Mouse (Mus musculus) mouse embryonic stem cell (cell line): ENCODE results near the gene Serhl.

Source experiments
- in situ Hi-C, 2 experiments: fragments of 300-500 bp; cut with MboI; formaldehyde crosslinking; loops; 1 replicate in 1 of 2; 3 replicates in 1 of 2; pipeline ENCODE4 v1.14.3; 2019 to 2020; ENCODE audit warnings: low sequenced_read_pairs in 2 of 2, low pct_unique_long_range_greater_than_20kb in 1 of 2, mixed read lengths in 1 of 2; ENCODE audit not compliant: unreplicated experiment in 1 of 2

Serhl gene

DNA sequence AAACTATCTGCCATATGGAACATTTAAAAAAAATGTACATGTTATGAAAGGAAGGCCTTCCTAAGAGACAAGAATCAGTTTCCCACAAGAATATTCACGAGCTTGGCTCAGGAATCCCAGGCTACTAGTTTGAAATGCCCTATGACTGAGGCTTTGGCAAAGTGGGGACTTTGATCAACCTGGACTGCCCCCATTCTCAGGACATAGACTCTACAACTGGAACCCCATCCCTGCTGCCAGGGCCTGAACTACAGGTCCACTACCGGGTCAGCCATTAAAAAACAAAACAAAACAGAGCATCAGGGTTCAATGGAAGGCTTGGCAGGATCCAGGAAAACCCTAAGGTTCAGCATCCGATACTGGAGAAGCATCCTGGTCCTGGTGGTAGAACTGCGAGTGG lies 61.4 kb downstream of the Serhl start:
- in situ Hi-C loops, result loop anchor here (10.0 kb wide), 2 partner anchors 54 to 184 kb away; no protein-coding TSS in a partner anchor

DNA sequence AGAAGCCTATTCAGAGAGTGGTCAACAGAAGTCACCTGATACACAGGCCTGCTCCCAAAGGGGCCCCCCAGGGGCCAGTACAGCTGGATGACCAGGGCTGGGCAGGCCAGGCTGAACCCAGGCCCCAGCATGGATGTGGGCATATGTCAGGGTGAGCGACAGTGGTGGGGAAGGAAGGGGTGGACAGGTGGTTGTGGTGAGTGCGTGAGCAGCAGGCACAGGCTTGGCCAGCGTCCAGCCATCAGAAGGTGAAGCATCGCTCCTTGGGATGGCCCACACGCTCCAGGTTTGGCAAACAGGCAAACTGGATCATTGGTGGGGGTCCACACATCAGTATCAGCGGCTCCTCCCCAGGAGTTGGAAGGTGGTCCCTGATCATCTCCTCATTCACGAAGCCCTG lies 65.0 kb downstream of the Serhl start:
- in situ Hi-C loops, result loop anchor here (10.0 kb wide), 2 partner anchors 50 to 180 kb away; no protein-coding TSS in a partner anchor

DNA sequence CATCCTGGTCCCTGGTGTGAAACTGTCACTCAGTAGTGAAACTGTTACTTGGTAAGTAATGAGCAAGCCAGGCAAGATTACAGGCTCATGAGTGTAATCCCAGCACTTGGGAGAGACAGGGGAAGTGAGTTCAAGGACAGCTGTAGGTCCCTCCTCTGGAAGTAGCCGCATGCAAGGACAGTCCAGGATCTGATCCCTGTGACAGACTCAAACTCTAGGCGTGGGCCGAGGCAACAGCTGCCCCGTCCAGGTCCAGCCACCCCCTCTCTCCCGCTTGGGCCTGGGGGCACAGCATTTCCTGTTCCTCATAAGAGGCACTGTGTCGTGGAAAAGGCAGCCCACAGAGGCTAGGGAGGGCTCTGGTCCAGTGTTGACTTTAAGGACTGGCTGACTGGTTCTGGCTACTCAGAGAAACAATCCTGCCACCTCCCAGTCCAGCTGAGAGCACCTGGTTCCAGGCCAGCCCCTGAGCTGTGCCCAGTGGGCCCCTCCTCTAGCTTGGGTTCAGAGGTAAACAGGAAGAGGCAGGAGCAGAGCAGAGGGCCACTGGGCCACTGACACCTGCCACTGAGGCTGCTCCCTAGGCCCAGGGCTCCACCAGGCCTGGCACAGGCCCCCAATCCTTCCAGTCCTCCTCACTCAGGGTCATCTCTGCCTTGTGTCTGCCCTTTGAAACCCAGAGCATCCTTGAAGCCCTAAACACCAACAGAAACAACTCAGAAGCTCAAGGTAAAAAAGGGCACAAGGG lies 66.5 kb downstream of the Serhl start:
- in situ Hi-C loops, result loop anchor here (10.0 kb wide), 2 partner anchors 49 to 179 kb away; no protein-coding TSS in a partner anchor

DNA sequence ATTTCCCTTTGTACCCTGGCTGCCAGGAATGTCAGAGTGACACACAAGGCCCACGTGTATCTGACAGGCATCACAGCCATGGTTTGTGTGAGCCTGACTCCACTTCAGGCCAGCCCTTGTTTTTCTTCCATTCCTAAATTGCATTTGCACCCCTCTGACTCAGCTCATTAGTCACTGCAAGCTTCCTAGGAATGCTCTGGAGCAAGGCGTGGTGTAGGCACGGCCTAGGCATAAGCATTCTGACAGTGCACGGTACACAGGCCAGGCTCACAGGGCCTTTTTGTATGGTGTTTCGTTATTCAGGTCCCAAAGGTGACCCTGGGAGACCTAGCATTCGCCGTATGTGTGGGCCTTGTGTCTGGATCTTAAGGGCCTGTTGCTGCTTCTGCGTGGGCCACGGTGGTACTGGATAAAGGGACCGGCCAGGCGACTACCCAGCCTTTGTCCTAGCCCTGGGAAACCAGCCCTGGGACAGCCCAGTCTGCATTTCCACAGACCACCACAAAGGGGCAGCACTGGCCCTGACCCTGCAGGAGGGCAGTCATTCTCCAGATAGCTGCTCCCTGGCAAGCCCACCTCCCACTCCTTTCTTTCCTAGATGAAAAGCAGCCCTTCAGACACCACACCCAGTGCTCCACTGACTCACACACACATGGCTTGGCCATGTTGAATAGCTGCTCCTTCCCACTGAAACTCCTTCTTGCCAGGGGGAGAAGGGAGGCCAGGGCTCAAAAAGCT lies 67.8 kb downstream of the Serhl start:
- in situ Hi-C loops, result loop anchor here (10.0 kb wide), 2 partner anchors 48 to 178 kb away; no protein-coding TSS in a partner anchor

DNA sequence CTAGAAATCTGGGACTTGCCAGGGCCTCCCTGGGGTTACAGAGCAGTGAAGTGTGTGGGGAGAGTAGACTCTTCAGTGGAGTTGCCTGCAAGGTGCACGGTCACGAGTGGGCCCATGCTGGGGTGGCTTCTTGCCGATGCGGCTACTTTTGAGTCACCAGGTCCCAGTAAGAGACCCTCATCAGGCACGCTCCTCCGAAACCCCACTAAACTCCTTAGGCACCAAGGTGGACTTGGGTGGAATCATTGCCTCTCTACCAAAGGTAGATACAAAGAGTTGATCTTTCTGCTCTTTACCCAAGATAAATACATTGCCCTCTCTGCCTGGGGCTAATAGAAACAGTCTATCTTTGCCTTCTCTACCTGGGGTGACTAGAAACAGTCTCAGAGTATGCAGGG lies 68.4 kb downstream of the Serhl start:
- in situ Hi-C loops, result loop anchor here (10.0 kb wide), 2 partner anchors 47 to 177 kb away; no protein-coding TSS in a partner anchor

DNA sequence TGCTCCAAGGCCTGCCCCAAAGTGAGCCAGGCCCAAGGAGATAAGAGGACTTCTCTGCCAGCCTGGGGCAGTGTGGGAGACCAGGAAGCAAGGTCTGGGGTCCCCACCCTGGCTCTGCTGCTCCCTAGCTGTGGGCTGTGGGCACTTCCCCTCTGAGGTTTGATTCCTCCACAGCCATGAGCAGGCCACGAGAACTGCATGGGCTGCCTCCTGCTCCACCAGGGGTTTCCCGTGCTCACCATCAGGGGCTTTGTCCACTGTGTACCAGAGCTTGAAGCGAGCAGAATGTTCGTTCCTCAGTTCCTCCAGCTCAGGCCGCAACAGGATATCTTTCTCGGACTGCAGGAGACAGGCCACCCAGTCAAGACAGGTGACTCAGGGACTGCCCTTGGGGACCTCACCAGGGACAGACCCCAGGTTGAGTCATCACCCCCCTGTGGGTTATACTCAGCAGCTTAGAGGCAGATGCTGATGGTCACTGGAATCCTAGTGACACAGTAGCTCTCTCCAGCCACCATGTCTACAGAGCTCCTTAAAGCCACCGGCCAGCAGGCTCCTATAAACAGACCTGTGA lies 69.4 kb downstream of the Serhl start:
- in situ Hi-C loops, result loop anchor here (10.0 kb wide), 2 partner anchors 46 to 176 kb away; no protein-coding TSS in a partner anchor

DNA sequence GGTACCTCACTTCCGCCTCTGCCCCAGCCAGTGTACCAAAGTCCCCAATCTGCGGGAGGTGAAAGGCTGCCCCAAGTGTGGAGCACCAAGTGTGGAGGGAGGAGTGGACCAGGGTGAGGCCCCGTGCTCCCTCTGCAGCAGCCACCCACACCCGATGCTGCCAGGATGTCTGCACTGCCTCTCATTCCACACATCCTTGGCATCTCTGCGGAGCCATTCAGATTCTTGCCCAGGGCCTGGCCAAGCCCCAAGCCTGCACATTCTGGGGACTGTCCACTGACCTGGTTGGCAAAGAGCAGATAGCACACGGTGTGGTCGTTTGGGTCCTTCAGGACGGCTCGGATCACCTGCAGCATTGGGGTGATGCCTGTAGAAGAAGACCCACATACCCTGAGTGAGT lies 70.5 kb downstream of the Serhl start:
- in situ Hi-C loops, result loop anchor here (10.0 kb wide), 2 partner anchors 45 to 175 kb away; no protein-coding TSS in a partner anchor

DNA sequence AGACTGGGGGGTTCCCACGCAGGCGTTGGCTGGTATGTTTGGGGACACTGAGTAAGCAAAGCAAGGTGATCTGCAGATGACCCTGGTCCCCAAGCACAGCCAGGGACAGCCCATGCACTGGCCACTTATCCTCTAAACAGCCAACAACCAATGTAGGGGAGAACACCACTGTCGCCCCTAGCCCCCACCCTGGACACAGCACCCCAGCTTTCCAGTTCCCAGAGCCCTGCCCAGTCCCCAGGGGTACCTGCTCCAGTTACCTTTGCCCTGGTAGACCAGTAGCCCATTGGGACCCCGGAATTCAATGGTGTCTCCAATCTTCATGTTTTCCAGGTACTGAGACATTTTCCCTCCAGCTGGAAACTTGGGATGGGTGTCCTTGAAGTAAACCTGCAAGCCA lies 71.3 kb downstream of the Serhl start:
- in situ Hi-C loops, result no loop called here

DNA sequence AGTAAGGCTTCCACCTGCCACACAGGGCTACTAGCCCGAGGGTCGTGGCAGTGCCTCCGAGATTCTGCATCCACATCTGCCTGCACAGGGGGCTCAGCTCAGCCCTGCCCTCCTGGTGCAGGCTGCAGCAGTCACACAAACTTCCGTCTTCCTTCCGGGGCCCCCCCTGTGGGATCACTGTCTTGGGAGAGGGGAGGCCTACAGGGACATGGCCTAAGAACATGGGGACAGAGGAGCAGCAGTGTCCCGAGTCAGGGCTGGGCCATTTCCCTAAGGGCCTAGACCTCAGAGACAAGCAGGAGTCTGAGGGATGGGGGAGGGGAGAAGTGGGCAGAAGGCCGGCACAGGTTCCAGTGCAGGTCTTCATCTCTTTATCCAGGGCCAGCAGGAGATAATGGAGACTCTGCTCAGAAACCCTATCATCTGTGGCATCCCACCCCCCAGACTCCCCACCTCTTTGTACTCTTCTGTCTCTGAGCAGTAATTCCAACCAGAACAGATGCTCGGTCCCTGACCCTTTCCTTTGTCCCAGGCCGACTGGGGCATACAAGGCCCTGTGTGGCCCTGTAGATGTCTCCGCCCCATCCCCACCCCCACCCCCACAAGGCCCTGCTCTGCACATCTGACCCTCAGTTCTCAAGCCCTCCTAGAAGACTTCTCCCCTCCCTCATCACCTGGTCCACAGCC lies 71.9 kb downstream of the Serhl start:
- in situ Hi-C loops, result no loop called here

DNA sequence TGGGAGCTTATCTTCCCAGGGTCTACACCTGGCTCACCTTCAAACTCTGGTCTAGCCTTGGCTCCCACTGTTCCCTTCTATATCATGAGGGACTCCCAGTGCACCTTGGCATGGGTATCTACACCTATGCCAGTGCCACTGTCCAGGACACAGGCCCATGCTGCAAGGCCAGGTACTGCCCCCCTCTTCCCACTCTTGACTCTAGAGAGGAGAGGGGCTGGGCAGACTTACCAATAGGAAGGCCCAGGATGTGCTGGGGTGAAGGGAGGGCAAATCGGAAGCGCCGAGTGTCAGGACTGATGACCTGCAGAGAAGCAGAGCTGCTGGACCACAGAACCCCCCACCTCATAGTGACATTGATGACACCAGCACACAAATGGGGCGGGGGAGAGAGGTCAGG lies 72.7 kb downstream of the Serhl start:
- in situ Hi-C loops, result no loop called here

DNA sequence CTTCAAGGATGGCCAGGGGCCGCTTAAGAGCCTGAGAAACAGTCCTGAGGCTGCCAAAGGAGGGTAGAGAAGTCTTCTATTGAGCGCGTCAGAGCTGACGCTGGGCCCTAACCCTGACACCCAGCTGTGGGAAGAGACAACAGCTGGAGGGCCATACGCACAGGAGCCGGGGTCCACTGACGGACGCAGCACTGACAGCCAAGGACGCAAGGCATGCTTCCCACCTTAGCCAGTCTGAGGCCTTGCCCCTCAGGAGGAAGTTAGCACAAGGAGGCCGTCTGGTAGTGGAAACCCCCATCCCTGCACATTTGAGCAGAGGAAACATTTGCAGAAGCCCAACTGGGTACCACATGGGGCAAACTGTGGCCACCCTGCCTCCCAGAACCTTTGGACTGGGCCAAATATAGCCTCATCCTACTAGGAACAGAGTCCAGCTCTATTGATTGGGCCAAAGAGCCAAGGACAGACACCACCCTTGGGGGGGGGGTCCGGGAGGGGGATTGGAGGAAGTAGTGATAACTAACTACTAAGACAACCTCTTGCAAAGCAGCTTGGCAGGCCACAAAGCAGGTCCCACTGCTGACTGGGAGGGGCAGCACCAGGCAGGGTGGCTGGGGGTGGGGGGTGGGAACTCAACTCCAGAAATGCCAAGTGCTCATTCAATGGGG lies 73.6 kb downstream of the Serhl start:
- in situ Hi-C loops, result no loop called here

DNA sequence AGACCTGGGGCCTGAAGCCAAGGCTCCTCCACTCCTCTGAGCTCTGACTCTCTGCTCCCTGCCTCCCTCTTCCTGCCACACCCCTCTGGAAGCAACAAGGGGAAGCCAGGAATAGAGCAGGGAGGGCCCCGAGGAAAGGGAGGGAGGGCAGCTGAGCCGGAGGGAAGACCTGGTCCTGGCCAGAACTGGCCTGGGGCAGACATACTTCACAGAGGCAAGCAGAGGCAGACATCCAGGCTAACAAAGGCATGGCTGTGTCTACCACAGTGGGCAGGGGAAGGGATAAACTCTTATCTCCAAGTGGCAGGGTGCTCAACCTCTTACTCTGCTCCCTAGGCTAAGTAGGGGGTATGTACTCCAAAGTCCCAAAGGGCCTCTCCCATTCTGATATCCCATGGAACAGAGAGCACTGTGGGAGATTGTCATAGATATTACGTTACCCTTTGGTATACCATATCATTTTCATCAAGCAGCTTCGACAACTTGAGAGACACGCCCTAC lies 75.7 kb downstream of the Serhl start:
- in situ Hi-C loops, result no loop called here

DNA sequence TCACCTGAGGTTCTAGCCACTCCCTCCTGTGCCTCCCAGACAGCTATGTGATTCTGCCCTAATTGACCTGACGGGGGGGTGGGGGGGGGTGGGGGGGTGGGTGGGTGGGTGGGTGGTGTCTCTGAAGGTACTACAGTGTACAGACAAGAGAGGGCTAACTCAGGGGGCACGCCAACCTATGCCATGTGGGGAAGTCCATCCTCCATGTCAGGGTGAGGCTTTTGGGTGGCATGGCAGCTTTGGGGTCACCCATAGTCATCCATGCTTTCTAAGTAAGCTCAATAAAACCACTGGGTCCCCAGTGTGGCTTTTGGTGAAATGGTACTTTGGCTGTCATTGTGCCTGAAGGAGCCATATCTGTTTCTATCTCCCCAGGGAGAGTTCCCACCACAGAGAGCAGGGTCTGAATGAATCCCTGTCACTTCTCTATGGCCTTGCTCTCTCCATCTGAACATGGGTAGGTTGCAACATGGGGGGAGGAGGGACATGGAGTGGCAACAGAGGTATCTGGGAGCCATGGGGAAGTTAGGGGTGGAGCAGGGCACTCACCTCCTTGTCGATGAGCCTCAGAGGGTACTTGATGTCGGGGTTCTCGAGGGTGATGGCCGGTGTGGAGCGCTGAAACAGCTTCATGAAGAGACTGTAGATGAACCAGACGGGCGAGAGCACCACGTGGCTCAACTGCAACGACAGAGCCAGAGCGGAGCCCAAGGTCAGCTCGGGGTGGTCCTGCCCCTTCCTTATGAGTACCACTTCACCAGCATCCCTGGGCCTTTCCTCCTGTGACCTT lies 76.4 kb downstream of the Serhl start:
- in situ Hi-C loops, result no loop called here
